Mouse (Mus musculus) activated CD4-positive, CD25-positive, alpha-beta regulatory T cell, adult 4 months (primary cell): ENCODE data around the gene Sult3a2. TPM values are rescaled to one million over a fixed set of nuclear protein-coding genes. Genes with fewer than 3 reads are reported as not detected.
"Not testable (repeated sequence)": the region's sequence is repeated elsewhere in the genome, so short reads cannot be mapped to it uniquely, and the experiment has no call there.

Experiments used
- ATAC-seq: one replicate; pipeline ENCODE4 v1.8.0; 2017
- polyA plus RNA-seq, 2 experiments: library from polyadenylated mRNA; unstranded; fragments of 100-300 nt; shearing (Covaris generic); gene quantifications; one replicate each; pipeline ENCODE4 v1.2.1; 2017

The Sult3a2 gene
- not detected for polyA plus RNA-seq

DNA sequence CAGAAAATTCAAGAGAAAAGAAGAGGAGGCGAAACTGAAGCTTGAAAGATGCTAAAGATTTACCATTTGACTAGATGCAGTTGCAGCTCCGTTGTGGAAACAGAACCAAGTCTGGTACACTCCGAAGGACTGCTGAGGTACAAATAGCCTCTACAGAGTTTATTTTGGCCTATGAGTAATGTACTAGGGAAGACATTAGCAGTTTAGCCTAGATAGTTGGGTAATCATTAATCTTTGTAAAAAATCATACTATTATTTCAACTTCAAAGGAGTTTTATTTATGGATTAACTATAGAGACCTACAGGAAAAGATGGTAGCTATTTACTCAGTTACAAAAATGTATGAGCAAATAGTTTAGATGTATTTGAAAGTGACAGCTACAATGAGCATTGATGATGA is at the start of gene Sult3a2:
TSS of gene Sult3a2 (minus strand) at position 101 of the 400 bp plus-strand sequence.
- ATAC-seq = no peak

DNA sequence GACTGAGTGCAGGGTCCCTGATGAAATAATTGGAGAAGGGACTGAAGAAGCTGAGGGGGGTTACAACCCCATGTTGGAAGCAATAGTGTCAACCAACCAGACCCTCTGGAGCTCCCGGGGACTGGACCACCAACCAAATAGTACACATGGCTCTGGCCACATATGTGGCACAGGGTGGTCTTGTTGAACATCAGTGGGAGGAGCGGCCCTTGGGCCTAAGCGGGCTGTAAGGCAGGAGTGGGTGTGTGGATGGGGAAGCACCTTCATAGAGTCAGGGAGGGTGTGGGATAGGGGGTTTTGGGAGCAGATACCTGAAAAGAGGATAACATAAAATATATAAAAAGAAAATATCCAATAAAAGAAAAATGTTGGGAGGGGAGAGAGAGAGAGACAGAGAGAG is 34.4 kb upstream of the Sult3a2 start:
- no peak for ATAC-seq

DNA sequence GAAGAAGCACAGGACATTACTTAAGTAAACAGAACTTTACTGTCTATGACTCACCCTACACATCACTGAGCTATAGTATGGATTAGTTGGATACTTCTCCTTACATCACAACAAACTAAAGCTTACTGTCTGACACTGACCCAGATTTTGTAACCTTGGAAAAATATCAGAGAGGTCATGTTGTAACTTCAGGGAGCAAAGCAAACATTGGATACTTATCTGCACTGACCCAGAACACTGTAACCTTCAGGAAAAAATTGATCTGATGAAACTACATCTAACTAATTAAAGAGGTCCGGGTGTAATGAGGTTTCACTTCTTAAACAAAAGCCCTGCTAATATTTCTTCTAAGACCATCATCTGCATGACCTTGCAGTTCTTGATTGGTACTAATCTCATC is 30.4 kb upstream of the Sult3a2 start:
- ATAC-seq = no peak

DNA sequence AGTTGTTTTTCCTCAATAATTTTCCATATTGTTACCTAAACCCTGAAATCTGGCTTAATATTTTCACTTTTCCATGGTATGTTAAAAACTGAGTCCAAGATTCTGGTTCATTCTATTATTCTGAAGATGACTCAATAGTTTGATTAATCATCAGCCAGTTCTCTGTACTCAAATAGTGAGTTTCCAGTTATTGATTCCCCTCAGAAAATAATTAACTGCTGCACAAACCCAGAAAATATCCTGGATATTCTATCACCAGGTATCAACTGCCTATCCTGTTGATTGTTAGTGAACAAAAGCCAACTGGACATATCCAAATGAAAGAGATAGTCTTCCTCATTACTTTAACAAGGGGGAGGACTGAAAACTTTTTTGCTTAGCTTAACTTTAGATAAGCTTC is 27.8 kb upstream of the Sult3a2 start:
- no peak for ATAC-seq

DNA sequence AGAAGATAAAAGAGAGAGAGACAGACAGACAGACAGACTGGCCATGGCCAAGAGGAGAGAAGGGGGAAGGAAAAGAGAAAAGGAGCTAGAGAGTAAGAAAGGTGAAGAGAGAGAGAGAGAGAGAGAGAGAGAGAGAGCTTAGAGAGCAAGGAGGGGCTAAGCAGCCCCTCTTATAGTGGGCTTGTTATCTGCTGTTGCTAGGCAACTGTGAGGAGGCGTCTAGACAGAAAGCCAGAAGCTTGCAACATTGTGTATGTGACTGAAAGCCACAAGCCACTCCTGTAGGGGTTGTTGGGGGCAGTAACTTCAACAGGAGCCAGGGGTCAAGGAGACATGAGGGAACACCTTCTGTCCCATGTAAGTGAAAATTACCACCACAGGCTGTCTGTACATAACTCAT is 25.3 kb upstream of the Sult3a2 start:
- no peak for ATAC-seq

DNA sequence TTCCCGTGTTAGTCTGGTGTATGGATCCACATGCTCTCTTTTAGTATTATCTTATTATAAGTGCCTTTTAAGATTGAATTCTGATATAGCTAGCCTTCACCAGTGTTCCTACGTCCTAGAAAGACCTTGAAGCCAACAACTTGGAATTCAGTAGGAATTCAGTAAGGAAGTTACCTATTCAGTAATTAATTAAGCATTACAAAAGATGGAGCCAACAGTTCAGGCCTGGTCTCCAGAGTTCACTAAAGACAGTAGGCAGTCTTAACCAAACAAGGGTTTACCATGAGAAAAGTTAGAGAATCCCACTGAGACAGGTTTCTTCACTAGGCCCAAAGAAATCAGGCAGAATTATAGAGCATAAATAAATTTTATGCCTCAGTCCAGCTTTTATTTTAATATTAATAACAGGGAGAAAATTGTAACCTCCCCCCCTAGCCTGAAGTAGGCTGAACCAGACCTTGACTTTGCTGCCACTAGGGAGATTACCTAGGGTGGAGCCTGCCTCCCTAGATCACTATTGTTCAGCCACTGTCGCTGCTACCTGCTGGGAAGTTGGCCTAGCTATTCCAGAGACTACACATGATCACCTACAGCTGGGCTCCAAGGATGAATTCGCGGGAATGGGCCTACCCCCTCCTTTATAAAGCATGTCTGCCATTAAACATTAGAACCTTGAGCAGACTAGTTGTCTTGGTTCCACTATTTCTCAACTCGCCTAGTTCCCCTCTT is 10.9 kb upstream of the Sult3a2 start:
- ATAC-seq = not testable (repeated sequence)

DNA sequence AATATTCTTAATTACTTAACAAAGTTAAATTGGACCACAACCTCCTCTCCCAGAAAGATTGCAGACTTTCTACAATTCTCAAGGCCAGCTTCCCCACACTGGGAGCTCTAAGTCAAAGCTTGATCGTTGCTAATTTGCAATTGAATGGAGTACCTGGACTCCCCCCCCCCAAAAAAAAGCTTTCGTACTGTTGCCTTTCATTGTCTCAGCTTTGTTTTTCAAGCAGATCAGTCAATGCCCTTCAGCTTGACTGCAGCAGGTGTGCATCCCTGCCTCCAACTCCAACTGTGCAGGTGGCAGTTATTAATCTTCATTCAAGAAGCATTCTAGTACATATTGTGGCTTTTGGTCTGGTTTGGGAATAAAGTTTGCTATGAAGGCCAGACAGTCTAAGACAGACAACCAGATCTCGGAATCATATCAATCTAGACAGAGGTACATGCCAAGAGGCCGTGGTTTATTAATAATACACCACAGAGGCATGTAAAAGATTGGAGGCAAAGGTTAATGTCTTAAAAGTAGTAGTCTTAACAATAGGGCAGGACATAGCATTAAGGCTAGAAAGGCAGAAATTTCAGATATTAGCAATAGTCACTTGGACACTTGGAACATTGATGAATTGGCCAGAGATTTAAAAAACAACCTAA is 9.9 kb upstream of the Sult3a2 start:
- not testable (repeated sequence) for ATAC-seq

DNA sequence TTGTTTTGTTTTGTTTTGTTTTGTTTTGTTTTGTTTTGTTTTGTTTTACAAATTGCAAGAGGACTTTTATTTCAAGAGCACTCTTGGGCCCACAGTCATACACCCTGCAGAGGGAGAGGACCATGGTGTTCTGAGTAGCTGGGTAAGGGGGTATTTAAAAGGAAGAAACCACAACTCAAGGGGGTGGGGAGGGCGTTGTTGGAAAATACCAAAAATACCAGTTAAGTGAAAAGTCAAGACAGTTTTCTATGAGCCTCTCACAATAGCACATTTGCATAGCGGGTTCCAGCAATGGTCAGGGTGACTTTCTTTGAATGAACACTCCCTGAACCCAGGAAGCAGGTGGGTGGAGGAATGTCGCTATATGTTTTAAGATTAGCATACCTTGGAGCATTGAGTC is 5.7 kb upstream of the Sult3a2 start:
- ATAC-seq = not testable (repeated sequence)

DNA sequence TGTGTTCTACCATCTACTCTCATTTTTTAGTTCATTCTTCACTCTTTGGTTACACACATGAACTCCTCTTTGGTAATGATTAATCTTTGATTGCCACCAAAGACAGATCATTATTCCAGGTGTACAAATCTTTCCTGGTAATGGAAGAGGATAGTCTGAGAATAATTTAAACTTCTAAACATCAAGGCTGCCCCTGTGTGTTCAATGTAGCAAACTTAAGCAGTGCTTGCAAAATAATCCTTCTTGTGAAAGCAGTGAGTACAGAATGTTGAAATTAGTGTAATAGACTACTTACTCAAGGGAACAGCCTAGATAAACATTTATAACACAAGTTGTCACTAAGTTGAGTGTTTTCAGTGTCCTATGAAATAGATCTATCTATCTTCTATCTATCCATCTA is 1.0 kb upstream of the Sult3a2 start:
- no peak for ATAC-seq

DNA sequence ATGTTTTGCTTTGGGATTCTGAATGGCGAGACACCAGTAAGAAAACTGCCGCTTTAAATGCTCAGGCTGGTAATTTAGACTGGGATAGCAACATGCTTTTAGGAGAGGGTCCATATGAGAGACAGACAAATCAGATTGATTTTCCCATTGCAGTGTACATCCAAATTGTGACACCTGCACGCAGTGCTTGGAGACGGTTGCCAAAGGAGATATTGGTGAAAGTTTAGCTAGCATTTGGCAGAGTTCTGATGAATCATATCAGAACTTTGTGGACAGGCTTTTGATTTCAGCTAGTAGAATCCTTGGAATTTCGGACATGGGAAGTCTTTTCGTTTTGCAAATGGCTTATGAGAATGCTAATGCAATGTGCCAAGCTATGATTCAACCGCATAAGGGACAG is 51.3 kb downstream of the Sult3a2 start:
- ATAC-seq = not testable (repeated sequence)

DNA sequence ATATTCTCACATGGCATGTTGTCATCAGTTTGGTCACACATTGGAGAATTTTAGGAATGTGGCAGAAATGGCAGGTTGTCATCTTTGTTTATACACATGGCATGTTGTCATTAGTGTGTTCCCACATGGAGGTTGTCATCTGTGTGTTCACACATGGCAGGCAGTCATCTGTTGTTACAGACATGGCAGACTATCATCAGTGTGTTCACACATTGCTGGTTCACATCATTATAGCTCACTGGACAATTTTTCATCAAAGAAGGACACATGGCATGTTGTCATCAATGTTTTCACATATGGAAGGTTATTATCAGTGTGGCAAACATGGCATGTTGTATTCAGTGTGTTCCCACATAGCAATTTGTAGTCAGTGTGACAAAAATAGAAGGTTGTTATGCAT is 53.3 kb downstream of the Sult3a2 start:
- no peak for ATAC-seq

DNA sequence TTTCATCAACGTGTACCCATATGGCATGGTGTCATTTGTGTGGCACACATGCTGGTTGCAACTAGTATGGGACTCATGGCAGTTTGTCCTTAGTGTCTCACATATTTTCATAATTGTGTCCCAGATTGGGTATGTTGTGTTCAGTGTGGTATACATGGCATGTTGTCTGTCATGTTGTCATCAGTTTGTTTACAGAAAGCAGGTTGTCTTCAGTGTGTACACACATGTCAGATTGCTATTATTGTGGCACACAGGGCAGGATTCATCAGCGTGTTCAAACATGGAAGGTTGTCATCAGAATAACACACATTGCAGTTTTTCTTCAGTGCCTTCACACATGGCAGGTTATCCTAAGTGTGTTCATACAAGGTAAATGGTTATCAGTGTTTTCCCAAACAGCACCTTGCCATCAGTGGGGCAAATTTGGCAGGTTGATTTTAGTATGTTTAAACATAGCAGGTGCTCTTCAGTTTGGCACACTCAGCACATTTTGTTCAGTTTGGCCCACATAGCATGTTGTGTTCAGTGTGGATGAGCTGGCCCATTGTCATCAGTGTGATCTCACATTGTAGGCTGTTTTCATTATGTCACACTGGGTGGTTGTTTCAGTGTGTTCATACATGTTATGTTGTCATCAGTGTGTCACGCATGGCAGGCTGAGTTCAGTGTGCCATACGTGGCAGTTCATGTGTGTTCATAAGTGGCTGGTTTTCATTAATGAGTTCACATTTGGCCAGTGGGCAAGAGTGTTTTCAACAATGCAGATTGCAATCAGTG is 53.9 kb downstream of the Sult3a2 start:
- ATAC-seq = no peak

DNA sequence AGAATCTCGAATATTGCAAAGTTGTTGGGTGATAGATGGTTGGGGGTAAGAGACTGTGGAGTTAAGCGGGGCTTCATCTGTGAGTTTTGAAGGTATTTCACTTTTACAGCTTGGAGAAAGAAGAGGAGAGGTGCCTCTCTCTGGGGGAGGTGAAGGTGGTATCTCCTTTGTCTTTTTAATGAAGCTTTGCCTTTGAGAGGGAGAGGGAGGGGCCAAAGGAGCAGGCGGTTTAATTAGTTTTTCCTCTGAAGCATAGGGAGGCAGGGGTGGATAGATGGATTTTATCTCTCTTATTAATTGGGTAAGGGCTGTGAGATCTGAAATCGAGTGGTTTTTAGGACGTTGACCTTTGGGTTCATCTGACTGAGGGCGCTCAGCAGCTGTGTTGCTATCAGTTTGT is 62.7 kb downstream of the Sult3a2 start:
- no peak for ATAC-seq

DNA sequence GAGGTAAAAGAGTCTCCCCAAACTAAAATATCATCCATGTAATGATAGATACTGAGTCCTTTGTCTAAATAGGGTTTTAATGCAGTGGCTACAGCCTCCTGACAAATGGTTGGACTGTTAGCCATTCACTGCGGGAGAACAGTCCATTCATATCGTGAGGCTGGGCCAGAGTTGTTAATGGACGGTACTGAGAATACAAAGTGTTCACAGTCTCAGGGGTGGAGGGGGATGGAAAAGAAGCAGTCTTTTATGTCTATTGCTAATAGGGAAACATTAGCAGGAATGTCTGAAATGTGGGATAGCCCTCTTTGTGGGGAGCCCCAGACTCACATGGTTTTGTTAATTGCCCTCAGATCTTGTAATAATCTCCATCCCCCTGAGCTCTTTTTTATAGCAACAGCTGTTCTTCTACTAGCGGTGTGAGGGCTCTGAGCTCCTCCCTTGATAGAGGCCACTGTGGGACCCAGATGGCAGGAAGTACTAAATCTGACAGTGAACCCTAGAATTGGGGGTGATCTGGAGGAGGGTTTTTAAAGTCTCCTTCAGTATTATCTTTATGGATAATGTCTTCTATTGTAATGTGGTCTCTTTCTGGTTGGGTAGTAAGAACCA is 64.6 kb downstream of the Sult3a2 start:
- no peak for ATAC-seq

Other genes starting within 250 kb of the Sult3a2 start
- under 1 TPM in 1 of 2 experiments, not detected in 1; 0.11 TPM for gene Clvs2, start 161.9 kb downstream of the Sult3a2 start, polyA plus RNA-seq
- gene Sult3a1, start 71.0 kb upstream of the Sult3a2 start, polyA plus RNA-seq = not detected
- not detected for gene Rsph4a, start 118.4 kb upstream of the Sult3a2 start, polyA plus RNA-seq
- 10 to 100 TPM; 48.4 to 76.4 TPM for gene Zup1, start 164.6 kb upstream of the Sult3a2 start, polyA plus RNA-seq
- 100 to 1,000 TPM in 1 of 2 experiments, 10 to 100 TPM in 1; 99.2 to 106 TPM for gene Rwdd1, start 232.9 kb upstream of the Sult3a2 start, polyA plus RNA-seq